Mouse (Mus musculus) cerebellum, postnatal 36 days (tissue): ENCODE measurements around the gene Nxpe2.
"Not testable (repeated sequence)": the region's sequence is repeated elsewhere in the genome, so short reads cannot be mapped to it uniquely, and the experiment has no call there.

Experiments used
- DNase-seq, 2 experiments: peaks; one replicate each; pipeline ENCODE4 v3.0.0; 2021 to 2022; ENCODE audit warnings: mixed read lengths in 2 of 2

Nxpe2 gene

DNA sequence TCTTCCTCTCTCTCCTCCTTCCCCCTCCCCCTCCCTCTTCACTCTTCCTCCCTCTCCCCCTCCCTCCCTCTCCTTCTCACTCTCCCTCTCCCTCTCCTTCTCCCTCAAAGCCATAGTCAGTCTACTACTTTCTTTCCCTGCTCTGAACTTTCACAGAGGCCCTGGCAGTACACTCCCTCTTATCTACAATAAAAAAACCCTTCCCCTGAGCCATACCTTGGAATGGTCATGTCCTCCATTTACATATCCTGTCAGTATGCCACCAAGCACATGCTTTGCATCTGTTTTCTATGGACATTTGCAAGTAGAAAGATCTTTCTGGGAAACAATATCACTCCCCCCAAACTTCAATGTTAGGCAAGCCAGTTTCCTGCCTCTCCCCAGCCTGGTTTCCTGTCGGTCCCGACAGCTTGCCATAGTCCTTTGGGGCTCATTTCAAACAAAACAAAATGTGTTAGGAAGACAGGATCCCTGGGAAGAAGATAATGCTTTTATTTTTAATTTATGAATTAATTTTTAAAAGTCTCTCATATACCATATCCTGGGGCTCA lies at the start of gene Nxpe2:
Nxpe2 (minus strand) TSS at position 307 of the 551 bp plus-strand sequence.
- DNase-seq = no peak

DNA sequence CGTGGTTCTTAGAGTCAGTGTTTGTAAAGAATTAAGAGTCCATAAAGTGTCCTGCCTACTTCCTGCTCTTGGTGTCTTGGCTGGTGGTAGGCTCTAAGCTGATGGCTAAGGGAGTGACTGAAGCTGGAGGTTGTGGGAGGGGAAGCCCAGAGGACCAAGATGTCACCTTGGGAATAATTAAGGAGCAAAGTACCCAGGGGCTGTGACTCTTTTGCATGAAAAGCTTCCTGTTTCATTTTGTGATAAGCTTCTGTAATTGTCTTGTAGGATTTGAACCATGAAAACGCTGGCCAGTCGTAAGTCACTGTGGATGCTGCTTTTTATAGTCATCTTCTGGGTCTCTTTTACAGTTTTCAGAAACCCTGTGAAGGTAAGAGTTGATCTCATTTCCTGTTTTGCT lies 36.7 kb upstream of the Nxpe2 start:
- no peak for DNase-seq

DNA sequence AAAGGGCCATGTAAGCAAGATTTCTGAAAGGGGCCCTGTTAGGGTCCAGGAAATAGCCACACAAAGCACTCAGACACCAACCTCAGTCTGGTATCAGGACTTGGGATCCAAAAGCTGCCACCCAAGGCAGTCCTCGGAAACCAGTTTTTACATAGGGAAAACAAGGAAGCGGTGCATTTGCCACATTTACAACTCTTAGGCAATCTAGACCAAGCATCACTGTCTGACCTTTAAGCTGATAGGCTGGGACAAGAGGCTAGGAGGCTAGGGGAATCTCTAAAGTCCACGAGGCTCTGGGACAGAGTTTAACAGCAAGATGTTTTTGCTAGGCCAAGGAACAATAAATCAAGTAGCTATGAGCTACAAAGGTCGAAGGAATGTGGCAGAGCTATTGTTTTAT lies 35.2 kb upstream of the Nxpe2 start:
- DNase-seq = no peak

DNA sequence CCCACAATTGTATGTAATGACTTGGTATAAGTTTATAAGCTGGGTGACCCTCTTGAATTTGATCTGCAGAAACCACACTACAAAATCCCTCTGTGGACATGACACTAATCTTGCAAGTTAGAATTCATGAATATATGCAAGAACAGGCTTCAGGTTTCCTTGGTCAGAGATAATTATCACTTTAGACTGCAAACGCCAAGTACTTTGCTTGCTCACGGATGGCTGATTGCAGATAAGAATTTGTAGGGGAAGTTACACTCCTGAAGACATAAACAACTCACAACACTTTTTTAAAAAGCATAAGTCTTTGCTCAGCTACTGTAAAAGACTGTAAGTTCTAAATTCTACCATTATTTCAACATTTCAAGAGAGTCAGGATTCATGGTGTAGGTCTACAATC lies 21.1 kb upstream of the Nxpe2 start:
- no peak for DNase-seq

DNA sequence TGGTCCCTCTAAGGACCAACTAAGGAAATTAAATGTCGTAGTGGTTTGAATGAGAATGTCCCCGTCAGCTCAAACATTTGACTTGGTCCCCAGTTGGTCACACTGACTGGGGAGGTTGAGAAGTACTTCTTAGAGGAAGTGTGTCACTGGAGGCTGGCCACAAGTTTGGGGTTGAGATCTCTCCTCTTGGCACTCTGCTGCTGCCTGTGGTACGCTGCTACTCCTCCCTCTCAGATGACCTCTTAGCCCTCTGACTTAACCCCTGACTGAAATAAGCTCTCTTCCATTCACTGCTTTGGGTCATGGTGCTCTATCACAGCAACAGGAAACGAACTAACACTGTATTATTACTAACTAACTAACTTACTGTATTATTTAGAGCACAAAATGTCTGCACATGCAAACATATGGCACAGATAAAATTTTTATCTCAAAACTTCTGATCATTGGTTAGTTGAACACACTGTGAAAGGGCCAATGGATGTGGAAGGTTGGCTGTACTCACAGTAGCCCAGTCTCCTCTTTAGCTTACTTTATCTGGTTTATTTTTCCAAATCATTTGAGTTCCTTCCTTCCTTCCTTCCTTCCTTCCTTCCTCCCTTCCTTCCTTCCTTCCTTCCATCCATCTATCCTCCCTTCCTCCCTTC lies 20.1 kb upstream of the Nxpe2 start:
- no peak for DNase-seq

DNA sequence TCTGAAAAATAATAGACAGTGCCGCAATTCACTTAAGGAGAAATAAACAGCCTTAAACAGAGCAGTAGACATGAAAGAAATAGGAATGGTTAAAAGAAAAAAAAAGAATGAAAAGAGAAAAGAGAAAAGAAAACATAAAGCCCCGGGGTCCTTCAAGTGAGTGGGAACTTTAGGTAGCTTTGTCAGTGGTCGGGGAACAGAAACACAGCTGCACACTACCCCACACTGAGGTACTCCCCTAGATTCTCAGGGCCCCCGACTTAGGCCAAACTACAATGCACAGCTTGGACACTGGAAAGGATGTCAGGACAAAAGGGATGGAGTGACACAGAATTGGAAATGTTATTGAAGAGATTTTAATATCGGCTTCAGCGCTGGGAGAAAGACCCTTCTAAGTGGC lies 9.5 kb upstream of the Nxpe2 start:
- DNase-seq = no peak

DNA sequence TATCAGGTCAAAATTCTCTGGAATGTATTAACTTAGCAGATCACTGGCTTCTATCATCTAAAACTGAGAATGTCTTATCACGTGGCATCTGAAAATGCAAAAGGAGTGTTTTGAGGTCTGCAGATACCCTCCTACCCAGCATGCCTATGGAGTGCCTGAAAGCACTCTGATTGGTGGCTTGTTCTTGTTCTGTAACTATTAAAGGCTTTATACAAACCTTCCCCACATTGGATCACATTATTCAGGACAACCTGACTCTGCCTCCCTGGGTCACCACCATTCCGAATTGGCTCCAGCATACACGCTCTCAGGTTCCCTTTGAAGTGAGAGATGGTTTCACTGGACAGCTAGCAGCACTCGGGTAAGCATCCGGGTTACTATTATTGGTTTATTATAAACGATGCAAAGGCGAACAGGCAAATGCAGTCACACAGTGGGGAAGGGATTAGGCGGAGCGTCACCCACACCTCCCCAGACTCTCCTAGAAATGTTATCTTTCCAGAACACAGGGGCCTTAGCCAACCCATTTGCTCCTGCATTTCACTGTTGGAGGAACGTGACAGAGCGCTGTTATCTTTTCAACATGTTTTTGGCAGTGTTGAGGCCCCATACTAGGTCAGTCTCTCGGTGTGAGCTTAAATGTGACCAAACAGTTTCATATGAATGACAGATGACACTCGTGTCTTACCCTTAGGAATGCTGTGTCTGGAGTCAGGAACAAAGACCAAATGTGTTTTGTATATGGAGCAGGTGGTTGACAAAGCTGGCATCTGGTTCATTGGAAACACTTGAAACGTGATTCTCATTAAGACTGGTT lies 8.8 kb upstream of the Nxpe2 start:
- no peak for DNase-seq

DNA sequence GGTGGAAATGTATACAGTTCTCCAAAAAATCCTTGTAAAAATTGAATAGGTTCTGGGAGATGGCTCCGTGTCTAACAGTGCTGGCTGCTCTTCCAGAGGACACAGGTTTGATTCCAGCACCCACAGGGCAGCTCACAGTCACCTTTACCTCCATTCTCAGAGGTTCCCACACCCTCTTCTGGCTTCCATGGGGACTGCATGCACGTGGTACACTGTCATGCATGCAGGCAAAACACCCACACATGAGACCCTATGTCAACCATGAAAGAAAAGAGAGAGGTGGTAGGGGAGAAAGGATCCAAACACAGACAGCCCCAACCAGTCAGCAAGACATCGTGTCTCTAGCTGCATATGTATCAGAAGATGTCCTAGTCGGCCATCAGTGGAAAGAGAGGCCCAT lies 7.6 kb upstream of the Nxpe2 start:
- no peak for DNase-seq

DNA sequence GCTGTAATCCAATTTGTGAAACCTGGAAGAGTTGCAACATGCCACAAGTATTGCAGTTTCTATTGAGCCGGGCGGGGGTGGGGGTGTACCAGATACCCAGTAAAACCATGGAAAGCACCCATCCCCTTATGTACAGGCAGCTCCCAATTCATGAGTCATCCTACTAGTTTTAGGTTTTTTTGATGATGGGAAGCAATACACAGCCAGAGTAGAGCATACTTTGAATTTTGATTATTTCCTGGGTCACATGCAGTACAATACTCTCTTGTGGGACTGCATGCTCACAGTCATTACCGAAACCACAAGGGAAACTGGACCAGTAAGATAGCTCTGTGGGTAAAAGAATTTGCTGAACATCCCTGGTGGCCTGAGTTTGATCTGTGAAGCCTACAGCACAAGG lies 3.8 kb upstream of the Nxpe2 start:
- no peak for DNase-seq

DNA sequence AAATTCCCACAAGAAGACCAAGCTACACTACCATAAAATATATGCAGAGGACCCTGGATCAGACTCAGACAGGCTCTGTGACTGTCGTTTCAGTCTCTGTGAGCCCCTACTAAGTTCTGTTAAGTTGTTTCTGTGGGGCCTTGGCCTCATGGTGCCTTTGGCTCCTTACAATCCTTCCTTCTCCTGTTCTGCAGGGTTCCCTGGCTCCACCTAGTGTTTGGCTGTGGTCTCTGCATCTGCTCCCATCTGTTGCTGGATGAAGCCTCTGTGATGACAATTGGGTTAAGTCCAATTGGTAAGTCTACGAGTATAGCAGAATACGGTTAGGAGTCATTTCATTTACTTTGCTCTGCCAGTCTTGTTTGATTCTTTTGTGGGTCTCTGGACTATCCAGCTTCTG lies 1.5 kb upstream of the Nxpe2 start:
- DNase-seq = peak; percentile 70

DNA sequence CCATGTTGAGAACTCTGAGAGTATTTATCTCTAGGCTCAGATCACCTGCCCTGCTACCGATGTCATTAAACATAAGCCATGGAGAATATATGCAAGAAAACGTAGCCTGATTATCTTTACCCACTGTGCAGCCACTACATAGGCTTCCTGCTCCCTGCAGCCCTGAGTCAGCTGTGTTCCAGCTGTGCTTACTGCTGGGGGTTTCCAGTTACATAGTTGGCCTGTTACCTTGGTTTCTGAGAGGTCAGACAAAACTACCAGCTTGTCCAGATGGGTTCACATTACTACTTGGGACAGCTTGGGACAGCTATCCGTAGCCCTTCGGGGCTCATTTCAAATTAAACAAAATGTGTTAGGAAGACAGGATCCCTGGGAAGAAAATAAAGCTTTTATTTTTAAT lies 868 bp upstream of the Nxpe2 start:
- no peak for DNase-seq

DNA sequence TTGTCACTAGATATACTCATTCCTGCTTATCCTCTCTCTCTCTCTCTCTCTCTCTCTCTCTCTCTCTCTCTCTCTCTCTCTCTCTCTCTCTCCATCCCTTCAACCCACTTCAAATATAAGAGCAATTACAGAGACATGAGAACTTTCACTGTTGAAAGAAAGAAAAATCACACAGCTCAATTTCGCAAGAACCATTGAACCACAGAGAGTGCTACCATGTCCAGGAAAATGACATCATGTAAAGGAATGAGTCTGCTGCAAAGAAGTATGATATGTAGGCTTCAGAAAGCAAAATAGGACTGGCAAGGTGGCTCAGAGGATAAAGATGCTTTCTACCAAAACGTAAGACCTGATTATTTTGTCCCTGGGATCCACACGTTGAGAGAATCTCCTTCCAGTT lies 7.4 kb downstream of the Nxpe2 start:
- DNase-seq = no peak

DNA sequence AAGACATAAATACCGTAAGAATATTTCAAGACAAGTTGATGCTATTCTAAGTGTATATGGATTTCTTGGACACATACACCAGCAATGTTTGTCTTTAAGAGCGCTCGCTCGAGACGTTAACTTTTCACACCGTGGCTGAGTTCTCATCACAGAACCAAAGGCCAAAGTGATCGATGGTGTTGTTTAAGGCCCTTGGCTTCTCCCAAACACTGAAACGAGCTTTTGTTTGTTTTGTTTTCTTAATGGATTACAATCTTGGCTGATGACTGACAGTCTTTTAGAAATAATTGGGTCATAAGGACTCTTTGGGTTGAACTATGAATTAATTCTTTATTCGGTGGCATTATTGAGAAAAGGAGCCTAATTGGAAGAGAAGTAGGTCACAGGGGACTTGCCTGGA lies 7.8 kb downstream of the Nxpe2 start:
- no peak for DNase-seq

DNA sequence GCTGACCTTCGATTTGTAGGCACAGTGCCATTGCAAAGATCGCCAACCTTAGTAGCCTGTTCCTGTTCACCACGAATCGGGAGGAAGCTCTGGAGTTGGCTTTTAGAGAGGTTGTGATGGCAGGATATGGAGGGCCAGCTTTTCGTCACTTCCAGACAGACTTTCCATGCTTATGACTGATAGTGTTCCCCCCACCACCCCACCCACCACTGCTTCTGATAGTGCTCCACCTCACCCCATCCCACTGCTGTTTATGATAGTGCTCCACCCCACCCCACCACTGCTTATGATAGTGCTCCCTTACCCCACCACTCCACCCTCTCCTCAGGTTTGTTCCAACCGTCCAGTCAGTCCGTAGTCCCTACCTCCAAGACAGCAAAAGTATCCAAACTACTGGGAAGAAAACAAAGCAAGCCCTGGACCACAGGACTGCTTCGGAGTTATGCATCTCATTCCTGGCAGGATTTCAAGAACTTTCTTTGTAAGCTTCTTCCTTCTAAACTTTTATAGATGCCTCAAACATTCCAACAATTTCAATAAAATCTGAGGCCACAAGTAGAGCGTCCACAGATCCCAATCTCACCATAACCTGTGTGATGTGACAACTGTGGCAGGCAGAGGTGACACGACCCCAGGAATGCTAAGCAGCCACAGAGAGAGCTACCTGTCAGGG lies 12.4 kb downstream of the Nxpe2 start:
- no peak for DNase-seq

DNA sequence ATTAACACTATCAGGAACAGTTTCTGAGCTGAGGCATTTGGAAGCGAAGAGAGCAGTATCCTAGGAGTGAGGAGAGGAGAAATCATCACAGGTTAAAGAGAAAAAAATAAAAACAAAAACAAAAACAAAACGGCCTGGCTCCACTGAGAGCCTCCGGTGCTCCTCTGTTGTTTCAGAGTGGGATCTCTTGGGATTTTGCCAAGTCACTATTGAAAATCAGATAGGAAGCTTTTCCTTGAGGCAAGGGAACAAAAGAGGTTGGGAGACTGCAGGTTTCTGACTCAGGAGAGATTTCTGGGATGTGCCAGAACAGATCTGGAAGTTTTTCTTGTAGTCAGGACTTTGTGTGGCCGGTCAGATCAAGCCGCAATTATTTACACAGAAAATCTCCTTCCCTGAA lies 13.7 kb downstream of the Nxpe2 start:
- no peak for DNase-seq

DNA sequence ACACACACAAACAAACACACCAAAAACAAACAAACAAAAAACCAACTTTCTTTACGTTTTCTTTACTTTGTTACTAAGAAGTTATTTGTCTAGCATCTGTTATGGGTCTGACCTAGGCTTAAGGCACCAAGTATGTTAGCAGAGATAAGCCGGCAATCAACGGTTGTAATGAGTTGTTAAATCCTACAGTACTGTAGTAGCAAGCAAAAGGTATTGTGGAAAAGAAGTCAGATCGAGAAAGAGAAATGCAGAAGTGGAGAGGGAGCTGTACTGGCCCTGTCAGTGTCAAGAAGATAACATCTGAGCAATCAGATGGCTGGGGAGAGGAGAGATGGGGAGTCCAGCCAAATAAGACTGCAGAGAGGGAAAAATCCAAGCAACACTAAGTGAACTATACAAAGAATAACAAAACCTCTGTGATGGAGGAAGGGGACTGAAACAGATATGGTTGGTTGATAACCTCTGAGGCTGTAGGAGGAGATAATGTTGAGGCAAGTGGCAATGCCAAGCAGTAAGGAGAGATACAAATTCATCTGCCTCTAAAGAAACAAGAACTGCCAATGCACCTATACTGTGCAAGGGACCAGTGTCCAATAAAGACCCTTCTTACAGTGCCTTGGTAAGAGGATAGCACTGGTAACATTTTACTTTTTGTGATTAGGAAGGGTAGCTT lies 14.3 kb downstream of the Nxpe2 start:
- DNase-seq = no peak

DNA sequence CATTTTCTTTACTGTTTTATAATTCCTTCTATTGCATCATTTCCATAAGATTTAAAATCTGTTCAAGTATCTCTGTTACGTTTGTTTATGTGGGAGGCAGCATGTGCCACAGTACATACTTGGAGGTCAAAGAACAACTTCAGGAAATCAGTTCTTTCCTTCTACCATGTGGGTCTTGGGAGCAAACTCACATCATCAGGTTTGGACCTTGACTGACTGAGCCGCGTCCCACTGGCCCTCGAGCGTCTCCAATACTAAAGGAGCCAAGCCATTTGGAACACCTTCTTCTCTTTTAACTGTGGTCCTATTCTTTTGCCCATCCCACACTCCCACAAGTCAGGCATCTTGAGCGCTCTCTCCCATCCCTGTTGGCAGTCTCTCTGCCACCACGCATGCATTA lies 23.7 kb downstream of the Nxpe2 start:
- no peak for DNase-seq

DNA sequence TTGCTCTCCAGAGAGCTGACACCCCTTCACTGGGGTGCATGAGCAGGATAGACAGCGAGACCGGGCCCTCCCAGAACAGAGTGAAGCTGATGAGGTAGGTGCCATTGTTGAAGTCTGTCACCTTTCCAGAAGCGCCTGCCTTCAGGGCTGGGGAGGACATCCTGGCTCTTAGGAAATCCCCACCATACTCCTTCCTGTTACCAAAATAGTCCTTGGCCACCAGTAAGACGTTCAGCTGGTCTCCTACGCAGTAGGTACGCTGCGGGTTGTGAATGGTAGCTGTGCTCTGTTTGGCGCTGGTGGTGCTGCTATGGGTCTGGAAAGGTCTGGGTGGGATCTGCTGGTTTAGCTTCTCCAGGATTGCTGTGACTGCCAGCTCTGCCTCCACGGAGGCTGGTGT lies 26.9 kb downstream of the Nxpe2 start:
- no peak for DNase-seq

DNA sequence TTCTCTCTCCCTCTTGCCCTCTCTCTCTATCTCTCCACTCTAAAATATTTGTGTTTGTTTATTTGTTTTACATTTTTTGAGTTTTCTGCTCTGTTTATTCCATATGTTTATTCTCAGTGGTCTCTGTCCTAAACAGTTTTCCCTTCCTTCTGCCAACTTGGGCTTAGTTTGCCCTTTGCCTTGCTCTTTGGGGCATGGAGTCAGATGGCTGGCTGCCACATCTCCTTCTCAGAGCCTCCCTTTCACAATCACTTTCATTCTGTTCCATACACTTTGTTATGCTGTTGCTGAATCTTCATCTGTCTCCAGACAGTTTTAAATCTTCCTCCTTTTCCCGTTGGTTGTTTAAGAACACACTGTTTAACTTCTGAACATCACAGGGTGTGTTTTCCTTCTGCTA lies 37.4 kb downstream of the Nxpe2 start:
- no peak for DNase-seq

DNA sequence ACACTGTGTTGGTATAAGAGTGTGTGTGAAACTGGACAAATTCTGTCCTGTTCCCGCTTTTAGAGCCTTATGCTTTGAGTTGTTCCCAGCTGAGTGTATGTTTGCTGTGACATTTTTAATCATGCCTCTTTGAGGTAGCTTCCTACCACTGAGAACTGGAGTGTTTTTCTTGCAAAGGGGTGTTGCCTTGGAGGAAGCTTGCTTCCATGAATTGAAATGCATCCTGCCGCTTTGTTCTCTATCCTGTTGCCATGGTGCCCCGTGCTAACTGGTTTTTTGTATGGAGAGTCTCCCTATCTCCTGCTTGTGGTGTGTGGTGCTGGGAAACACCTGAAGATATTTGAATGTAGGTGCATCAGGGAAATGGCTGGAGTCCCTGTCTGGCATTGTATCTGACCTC lies 39.1 kb downstream of the Nxpe2 start:
- no peak for DNase-seq

DNA sequence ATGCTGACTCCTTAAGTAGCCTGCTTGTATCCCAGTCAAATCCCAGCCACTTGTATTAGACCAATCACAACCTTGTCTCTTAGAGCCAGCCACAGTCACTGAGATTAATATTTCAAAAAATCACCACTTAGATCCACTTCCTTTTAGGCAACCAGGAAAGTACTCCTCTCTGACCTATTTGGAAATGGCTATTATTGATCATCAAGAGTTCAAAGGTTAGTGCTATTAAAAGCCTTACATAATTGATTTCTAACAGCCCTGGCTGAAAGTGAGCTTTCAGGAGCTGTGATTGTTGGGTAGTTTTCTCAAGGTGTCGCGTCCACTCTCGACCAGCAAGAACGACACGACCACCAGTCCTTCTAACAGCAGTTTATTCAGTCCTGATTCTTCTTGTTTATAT lies 42.0 kb downstream of the Nxpe2 start:
- no peak for DNase-seq

DNA sequence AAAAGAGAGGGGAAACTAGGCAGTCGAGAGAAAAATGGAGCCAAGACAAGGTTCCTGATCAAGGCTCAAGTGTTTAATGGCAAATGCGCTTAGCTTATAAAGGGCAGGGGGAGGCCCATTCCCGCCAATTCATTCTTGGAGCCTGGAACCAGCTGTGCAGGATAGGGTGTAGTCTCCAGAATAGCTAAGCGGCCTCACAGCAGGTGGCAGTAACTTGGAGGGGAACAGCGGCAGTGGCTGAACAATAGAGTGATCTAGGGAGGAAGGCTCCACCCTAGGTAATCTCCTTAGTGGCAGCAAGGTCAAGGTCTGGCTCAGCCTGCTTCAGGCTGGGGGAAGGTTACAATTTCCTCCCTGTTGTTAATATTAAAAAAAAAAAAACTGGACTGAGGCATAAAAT lies 49.7 kb downstream of the Nxpe2 start:
- DNase-seq = not testable (repeated sequence)

DNA sequence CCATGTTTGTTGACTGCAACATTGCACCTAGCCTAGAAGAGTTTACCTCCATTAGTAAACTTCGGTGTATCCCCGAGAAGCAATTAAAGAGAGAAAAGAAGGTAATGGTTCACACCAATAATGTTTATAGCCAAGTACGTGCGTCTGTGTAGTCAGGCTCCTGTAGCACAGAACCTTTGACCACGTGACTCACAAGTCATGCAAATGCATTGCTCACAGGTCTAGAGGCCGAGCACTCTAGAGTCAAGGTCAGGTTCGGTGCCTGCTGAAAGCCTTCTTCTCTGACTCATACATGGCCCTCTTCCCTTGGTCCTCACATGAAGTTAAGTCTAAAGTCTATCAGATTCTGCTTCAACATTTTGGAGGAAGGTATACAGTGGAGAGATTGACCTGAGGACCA lies 54.3 kb downstream of the Nxpe2 start:
- DNase-seq = no peak
